Mouse (Mus musculus): ENCODE results near the gene Mapk13. TPM values are rescaled to one million over a fixed set of nuclear protein-coding genes. Genes with fewer than 3 reads are reported as not detected.
"Not testable (repeated sequence)": the region's sequence is repeated elsewhere in the genome, so short reads cannot be mapped to it uniquely, and the experiment has no call there.

Gene Mapk13
- 0.88 and 0.92 TPM in 2 replicates for polyA plus RNA-seq (2012; rRNA removed)

DNA sequence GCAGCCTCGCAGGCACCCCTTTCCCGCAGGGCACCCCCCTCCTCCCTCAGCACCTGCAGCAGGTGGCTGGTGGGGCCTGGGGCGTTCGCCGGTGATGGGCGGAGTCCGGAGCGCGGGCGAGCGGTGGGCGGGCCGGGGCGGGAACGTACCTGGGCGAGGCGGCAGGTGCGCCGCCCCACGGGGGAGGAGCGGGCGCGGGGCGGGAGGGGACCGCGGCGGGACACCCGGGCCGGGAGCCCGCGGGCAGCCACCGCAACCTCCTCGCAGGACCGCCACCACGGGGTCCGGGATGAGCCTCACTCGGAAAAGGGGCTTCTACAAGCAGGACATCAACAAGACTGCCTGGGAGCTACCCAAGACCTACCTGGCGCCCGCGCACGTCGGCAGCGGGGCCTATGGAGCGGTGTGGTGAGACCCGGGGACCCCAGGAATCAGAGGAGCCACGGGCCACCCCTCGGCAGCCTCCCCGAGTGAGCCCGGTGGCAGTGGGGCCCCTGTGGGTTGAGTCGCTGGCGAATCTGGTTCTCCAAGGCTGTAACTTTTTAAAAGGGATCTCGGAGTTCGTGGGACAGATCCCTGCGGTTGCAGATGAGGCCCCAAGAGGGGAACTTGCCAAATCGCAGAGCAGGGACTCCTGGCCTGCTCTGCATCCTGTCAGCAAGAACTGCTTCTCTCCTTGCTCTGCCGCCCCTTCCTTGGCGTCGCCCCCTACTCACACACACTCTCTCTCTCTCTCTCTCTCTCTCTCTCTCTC lies at the start of gene Mapk13:
Gene Mapk13, plus strand, starts transcription at position 177 of the 754 bp plus-strand sequence.
- no peak for DNase-seq (ENCODE audit: extremely low spot score in 1 of 2, low spot score in 1 of 2)

DNA sequence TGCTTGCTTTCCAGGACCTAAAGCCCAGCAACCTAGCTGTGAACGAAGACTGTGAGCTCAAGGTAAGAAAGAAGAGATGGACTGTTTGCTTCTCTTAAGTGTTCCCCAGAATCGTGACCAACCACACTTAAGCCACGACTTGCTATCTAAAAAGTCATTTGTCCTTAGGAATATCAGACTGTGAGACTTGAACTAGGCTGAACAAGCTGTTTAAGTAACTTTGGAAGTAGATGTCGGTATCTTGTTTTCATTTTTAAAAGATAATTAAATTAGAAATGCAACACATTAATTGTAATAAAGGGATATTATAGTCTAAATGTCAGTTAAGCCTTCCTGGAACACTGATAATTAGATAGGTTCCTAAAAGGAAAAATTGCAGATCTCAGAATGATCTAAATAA lies 43.3 kb upstream of the Mapk13 start, which contains the start of gene AC170998.1:
Gene AC170998.1, plus strand, starts transcription at position 301 of the 400 bp plus-strand sequence.
- DNase-seq (ENCODE audit: extremely low spot score in 1 of 2, low spot score in 1 of 2): no peak

DNA sequence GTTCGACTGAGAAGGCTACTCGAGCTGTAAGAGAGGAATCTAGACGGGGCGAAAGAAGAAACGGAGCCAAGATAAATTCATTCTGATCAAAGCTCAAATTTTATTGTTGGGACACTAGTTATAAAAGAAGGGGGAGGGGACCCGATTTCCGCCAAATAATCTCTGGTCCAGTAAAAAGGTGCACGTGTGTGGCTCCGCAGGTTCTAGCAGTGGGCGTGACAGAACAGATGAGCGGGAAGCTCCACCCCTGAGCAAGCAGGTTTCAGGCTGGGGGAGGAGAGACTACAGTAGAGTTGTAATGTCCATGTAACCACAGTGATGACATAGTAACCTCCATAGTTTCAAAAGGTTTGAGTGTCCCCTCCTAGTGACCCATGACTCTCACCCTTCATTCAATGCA lies 41.6 kb upstream of the Mapk13 start:
- not testable (repeated sequence) for DNase-seq (ENCODE audit: extremely low spot score in 1 of 2, low spot score in 1 of 2)

DNA sequence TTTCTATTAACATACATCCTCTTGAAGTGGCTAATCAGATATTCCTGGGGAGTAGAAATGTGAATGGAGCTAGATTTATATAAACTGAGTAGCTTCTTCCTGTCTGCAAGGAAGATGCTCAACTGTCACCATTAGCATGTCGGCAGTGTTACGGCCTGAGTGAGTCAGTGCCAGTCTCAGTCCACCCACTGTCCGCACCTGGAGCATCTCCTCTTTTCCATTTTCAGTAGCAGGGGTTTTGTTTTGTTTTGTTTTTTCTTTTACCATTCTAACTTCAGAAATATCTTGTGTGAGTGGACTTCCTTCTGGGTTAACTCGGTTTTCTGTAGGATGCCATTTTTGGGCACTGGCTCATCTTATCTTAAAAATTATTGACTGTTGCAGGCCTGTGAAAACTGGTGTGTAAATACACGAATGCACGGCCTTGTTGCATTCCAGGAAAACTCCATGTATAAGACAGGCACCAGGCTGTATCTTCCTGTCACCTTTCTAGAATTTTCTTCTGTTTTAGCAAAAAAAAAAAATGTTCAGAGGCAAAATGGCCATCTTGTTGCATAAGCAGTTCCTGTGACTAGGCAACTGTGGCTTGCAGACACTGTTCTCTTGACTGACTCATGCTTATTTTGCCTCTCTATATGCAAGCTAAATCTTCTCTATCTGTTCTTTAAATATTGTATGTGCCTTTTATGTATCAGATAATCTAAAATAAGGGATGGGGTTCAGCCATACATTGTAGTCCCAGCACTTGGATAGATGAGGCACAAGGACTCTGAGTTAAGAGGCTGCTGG lies 33.6 kb upstream of the Mapk13 start:
- DNase-seq (ENCODE audit: extremely low spot score in 1 of 2, low spot score in 1 of 2): peak in 1 of 2 experiments; percentile 47

DNA sequence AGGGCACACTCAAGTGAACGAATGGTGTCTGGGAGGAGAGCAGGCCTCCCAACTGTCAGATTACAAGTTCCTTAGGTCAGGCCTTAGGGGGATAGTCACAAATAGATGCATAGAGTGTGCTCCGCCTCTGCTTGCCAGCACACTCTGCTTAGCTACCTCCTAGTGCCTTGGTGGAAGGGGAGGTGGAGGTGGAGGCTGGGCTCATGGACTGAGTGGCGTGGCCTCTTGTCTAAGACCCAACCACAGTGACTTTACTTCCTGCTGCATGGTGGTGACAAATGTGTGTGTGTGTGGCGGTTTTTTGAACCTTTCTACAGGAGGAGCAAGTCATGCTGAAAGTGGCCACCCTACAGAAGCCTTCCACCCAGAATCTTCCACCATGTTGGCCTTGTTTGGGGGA lies 32.6 kb upstream of the Mapk13 start:
- DNase-seq (ENCODE audit: extremely low spot score in 1 of 2, low spot score in 1 of 2): no peak

DNA sequence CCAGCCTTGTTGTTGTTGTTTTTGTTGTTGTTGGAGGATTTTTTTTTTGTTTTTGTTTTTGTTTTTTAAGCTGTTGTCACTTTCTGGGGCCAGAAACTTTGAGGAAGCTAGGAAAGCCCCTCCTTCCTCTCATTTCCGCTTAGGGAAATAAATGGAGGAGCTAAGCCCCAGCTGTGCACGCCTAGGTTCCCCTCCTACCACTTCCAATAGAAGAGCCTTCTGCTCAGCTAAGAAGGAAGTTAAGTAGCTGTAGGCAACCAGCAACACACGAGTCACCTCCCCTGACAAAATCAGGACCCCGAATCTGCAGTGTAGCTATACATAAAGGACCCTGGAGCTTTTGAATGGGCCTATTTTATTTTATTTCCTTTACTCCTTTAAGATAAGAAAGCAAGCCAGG lies 31.1 kb upstream of the Mapk13 start:
- DNase-seq (ENCODE audit: extremely low spot score in 1 of 2, low spot score in 1 of 2): no peak

DNA sequence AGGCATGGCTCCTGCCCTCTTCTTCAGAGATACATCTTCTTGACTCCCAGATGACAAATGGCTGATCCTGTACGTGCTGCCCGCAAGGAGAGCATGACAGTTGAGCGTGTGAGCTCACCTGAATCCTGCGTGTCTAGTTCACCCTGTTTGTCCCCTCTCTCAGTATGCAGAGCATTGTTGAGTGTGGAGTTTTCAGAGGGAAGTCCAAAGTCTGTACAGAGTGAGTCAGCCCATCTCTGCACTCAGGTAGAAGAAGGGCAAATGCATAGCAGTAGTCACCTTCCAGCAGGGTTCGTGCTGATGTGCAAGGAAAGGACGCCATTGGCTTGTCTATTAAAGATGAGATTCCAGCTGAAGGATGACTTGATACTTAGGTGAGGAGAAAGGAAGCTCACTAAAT lies 29.9 kb upstream of the Mapk13 start:
- no peak for DNase-seq (ENCODE audit: extremely low spot score in 1 of 2, low spot score in 1 of 2)

DNA sequence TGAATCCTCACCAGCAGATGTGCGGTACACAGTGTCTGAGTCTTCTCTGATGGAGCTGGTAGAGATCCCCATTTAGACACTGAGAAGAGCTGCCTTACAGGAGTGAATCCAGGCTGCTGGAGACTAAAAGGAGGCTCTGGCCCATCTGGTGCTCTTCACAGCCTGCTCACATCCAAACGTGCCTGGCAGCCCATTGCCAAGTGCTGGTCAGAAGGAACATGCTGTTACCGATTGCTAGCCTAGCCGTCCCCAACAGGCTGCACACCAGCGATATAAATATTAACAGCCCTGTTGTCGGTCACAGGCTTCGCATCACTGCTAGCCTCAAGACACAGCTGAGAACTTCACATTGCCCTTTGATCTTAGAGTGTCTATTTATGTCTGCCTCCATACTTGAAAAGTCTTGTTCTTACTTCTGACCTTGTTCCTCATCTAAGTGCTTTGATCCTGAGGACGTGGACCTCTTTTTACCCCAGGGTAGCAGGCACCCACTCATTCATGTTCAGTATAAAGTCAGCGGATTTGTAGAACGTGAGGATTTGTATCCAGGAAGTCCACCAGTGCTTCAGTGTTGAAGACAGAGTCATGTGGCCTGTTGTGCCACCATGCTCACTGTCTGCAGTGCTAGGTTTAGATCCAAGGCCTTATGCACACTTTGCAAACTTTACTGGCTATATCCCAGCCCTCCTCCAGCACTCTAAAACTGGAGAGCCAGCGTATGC lies 25.8 kb upstream of the Mapk13 start:
- peak; percentile 71 to 75 for DNase-seq (ENCODE audit: extremely low spot score in 1 of 2, low spot score in 1 of 2)

DNA sequence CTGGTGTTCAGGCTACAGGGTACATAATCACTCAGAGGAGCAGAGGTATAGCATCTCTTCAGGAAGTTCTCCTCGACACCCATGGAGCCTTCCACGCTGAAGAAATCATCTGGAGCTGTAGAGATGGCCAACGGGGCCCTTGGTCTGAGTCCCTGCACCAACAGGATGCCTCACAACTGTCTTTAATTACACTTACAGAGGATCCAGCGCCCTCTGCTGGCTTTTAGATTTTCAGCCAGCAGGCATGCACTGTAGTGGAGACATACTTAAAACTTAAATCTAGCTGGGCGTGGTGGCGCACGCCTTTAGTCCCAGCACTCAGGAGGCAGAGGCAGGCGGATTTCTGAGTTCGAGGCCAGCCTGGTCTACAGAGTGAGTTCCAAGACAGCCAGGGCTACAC lies 25.2 kb upstream of the Mapk13 start:
- DNase-seq (ENCODE audit: extremely low spot score in 1 of 2, low spot score in 1 of 2): no peak

DNA sequence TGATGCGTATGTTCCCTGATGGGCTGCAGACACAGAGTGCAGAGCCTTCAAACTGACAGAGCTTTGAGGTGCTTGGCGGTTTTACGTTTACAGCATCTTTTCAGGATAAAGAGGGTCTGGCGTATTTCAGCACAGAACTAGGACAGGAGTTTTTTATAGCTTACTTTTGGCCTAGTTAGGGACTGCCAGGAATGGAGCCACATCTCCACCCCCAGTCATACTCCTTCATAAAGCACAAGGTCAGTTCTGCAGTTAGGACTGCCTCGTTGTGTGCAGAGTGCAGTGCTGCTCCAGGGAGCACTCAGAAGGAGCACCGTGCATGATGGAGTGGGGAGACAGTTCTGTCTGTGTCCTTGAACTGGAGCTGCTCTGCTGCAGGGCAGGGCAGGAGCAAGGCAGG lies 23.3 kb upstream of the Mapk13 start:
- peak; percentile 24 to 42 for DNase-seq (ENCODE audit: extremely low spot score in 1 of 2, low spot score in 1 of 2)

DNA sequence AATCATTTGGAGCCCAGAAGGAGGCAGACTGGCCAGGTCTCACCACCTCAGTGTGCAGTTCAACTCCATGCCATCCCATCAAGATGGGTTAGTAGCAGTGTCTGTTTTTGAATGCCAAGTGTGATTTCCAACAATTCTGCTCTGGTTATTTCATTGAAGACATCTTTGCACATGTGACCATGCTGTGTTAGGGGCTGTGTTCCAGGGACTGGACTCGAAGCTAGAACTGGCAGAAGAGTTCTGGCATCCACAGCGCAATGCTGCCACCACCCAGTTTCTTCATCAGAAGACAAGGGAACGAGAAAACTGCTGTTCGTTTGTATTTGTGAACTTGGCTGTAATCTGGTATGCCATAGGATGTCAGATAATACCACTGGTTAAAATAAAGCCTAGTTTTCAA lies 21.1 kb upstream of the Mapk13 start:
- no peak for DNase-seq (ENCODE audit: extremely low spot score in 1 of 2, low spot score in 1 of 2)

DNA sequence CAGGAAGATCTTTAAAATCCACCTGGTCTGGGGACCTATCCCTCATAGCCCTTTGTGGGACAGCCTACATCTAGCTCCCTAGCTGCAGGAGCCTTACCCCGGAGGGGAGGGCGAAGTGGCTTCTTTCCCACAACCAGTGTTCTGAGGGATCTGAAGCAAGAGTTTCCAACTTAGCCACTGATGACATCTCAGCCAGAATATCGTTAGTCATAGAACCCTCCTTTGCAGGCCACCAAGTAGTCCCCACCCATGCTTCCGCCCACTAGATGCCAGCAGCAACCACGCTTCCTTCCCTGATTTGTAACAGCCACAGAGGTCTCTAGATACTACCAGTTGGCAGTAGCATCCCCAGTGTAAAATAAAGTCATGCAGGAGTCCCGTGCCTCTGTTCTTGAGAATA lies 18.5 kb upstream of the Mapk13 start:
- peak in 1 of 2 experiments; percentile 47 for DNase-seq (ENCODE audit: extremely low spot score in 1 of 2, low spot score in 1 of 2)

DNA sequence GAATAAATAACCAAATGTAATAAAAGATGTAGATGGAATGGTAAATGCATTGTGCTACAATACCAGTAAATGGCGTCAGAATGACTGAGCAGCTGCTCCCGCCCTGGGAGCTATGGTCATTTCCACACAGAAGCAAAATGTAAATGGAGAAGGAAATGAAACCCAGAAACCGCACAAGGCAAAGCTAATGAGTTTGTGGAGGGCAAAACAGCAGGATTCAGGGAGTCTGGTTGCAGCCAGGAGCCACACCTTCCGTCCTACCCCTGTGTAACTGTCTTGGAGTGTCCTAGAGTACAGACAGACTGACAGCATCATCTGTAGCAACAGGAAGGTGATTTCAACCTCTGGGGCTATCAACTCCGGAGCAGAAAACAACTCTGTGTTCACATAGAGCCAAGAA lies 12.7 kb upstream of the Mapk13 start:
- no peak for DNase-seq (ENCODE audit: extremely low spot score in 1 of 2, low spot score in 1 of 2)

DNA sequence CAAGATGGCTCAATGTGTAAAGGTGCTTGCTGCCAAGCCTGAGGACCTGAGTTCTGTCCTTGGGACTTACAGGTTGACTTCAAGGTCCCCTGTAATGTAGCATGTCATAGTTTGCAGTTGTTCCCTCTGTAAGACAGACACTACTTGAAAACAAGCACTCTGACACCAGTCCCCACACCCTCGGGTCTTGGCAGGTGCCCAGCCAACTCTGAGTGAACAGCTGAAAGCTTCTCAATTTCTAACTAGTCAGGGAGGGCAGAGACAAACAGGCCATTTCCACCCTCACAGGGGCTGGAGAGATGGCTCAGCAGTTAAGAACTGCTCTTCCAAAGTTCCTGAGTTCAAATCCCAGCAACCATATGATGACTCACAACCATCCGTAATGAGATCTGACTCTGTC lies 11.6 kb upstream of the Mapk13 start:
- DNase-seq (ENCODE audit: extremely low spot score in 1 of 2, low spot score in 1 of 2): no peak

DNA sequence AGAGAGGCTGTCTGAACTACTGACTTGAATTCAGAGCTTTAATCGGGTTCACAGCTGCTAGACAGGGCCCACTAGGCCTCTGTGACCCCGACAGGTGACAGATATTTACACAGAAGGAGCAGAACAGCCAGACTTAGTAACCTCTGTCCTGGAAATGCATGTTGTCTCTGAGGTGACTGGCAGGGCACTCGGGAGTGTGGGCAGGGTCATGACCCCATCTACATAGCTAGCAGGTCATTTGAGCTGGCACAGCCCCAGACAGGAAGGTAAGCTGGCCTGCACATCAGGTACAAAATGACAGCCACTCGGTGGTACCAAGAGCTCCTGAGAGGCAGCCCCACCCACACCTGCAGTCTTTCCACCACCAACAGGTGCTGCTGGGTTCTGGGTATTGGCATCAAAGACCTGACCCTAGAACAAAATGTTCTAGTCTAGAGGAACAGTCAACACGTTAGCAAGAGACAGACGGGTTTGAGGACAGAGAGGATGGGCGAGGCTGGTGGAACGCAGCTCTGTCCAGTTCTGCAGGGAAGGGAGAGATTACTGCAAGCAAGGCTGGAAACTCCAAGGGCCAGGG lies 8.3 kb upstream of the Mapk13 start:
- no peak for DNase-seq (ENCODE audit: extremely low spot score in 1 of 2, low spot score in 1 of 2)

DNA sequence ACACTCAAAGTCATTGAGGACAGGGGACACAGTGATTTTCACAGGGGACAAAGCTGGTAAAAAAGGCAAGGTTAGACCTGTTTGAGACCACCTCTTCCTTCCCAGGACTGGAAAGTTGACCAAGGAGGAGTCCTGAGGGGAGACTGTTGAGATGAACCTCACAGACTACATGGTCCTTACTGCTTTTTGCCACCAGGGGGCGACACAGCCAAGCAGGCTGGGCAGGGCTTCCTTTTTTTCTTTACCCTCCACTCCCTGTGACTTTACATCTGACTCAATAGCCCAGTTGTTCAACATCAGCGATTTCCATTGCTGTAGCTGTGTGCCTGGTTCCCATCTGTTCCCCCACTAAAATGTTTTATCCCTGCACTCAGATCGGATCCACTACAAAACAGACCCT lies 7.2 kb upstream of the Mapk13 start:
- peak in 1 of 2 experiments; percentile 87 for DNase-seq (ENCODE audit: extremely low spot score in 1 of 2, low spot score in 1 of 2)

DNA sequence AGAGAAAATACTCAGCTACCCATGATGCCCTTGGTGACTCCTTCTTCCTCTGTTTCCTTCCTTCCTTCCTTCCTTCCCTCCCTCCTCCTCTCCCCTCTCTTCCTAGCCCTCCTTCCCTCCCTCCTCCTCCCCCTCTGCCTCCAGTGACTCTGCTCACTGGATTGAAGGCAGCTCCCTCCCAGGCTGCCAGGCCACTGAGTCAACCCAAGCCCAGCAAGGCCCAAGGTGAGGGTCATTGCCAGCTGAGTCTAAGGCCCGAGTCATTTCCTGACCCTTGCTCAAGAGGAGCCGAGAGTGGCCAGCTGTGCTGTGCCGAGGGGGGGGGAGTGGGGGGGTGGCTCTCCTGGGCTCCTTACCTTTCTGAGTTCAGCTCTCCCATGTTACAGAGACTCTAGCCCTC lies 2.9 kb upstream of the Mapk13 start:
- no peak for DNase-seq (ENCODE audit: extremely low spot score in 1 of 2, low spot score in 1 of 2)

DNA sequence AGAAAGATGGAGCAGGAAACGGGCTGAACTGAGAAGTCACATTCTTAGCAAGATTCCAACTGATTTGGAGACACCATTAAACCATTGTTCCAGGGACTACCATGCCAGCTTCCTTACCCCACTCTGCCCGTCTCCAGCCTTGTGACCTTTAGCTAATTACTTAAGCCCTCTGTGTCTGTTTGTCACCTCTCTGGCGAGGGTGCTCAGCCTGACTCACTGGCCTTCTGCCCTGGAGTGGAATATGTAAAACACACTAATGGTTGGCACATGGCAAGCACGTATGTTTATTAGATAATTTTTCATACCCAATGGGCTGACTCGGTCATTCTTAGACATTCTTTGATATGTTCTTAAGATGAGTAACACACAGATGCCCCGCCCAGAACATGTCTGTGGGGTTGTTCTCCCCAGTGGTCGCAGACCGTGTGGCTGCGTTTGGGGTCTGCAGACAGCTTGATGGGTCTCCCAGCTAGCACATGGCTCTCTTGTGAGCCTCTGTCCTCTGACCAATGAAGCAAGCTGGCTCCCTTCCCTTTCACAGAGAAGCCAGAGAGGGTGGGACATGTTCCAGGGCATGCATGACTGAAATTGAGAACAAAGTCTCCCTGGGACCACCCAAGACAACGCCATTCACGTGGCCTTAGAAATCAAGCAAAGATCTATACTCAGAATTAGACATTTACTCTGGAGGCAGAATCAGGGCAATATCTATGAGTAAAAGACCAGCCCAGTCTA lies 2.1 kb upstream of the Mapk13 start:
- DNase-seq (ENCODE audit: extremely low spot score in 1 of 2, low spot score in 1 of 2): no peak

DNA sequence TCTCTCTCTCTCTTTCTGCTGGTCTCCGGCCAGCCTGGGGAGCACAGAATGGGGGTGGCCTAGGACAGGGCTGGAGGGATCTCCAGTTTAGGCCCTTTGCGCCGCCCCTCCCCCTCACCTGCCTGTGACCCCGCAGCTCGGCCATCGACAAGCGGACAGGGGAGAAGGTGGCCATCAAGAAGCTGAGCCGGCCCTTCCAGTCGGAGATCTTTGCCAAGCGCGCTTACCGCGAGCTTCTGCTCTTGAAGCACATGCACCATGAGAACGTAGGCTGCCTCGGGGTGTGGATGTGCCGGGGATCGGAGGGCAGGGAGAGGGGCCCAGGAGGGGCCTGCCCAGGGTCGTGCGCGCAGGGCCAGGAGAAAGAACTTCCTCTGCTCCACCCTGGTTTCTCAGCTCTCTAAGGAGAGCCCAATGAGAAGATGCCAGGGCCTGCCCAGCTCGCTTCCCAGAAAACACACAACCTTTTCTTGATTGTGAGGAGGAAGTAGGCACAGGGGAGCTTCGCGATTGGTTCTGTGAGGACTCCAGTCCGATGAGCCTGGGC lies 851 bp downstream of the Mapk13 start:
- DNase-seq (ENCODE audit: extremely low spot score in 1 of 2, low spot score in 1 of 2): no peak

DNA sequence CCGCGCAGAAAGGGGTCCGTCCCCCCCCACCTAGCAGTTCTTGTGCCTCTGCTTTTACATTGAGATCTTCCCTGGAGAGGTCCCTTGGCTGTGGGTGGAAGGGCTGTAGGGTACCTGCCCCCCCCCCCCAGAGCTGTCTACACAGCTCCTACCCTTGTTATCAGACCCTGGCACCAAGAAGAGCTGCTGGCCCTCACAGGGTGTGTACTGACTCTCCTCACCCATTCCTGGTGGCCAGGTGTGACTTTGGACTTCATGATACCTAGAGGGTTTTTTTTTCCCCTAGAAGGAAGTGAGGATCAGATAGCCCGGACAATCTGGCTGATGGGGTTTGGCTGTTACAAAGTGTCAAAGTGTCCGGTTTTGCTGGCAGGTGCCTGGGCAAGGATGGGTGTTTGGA lies 2.2 kb downstream of the Mapk13 start:
- DNase-seq (ENCODE audit: extremely low spot score in 1 of 2, low spot score in 1 of 2): no peak

All from frontal cortex, adult 2 months (tissue).